Mouse (Mus musculus) right cerebral cortex, postnatal 25 days (tissue): ENCODE measurements around the gene Clpp.

ENCODE experiments used
- DNase-seq: peaks from one replicate; pipeline ENCODE4 v3.0.0; 2022

Gene Clpp

GRCm38 (mm10) chr17:56988921-56989430 is 1.1 kb upstream of the Clpp start:
- no peak for DNase-seq

GRCm38 (mm10) chr17:56989467-56990114 is 514 bp upstream of the Clpp start:
- no peak for DNase-seq

GRCm38 (mm10) chr17:56990966-56991365 is 861 bp downstream of the Clpp start:
- no peak for DNase-seq

GRCm38 (mm10) chr17:56995046-56995445 is 4.9 kb downstream of the Clpp start:
- no peak for DNase-seq

GRCm38 (mm10) chr17:56996506-56996905 is 6.4 kb downstream of the Clpp start:
- no peak for DNase-seq

GRCm38 (mm10) chr17:56997029-56997667 is 7.0 kb downstream of the Clpp start, which contains the start of gene Alkbh7:
Gene Alkbh7, plus strand, starts transcription at chr17:56997339.
- peak; percentile 94 for DNase-seq

- DNase-seq: no peak
These were observed 9.3 kb downstream of the Clpp start for GRCm38 (mm10) chr17:56999414-56999813.

GRCm38 (mm10) chr17:56999968-57000609 is 10.0 kb downstream of the Clpp start, which contains the start of gene Pspn:
Gene Pspn, minus strand, starts transcription at chr17:57000018.
- DNase-seq: no peak

GRCm38 (mm10) chr17:57001228-57001627 is 11.1 kb downstream of the Clpp start:
- no peak for DNase-seq

GRCm38 (mm10) chr17:57003994-57004393 is 13.9 kb downstream of the Clpp start:
- no peak for DNase-seq

- no peak for DNase-seq
These were observed 17.2 kb downstream of the Clpp start for GRCm38 (mm10) chr17:57007137-57007905.

GRCm38 (mm10) chr17:57010911-57011235 is 20.8 kb downstream of the Clpp start:
- no peak for DNase-seq

GRCm38 (mm10) chr17:57011236-57012141 is 21.4 kb downstream of the Clpp start, which contains the start of the genes Gtf2f1 and Gm17949:
Gene Gtf2f1, minus strand, starts transcription at chr17:57011288.
Gene Gm17949, plus strand, starts transcription at chr17:57011469.
- DNase-seq: peak; percentile 94

- DNase-seq: no peak
These were observed 22.2 kb downstream of the Clpp start for GRCm38 (mm10) chr17:57012245-57012795.

- no peak for DNase-seq
These were observed 29.6 kb downstream of the Clpp start for GRCm38 (mm10) chr17:57019693-57020092.

GRCm38 (mm10) chr17:57020960-57021359 is 30.9 kb downstream of the Clpp start:
- no peak for DNase-seq

- DNase-seq: no peak
These were observed 37.4 kb downstream of the Clpp start for GRCm38 (mm10) chr17:57027471-57027870.

- no peak for DNase-seq
These were observed 39.6 kb downstream of the Clpp start for GRCm38 (mm10) chr17:57029691-57030090.

- DNase-seq: no peak
These were observed 41.0 kb downstream of the Clpp start, which contains the start of gene Khsrp for GRCm38 (mm10) chr17:57030931-57031660. Gene Khsrp, minus strand, starts transcription at chr17:57031522.

GRCm38 (mm10) chr17:57031661-57032420 is 41.7 kb downstream of the Clpp start:
- peak; percentile 100 for DNase-seq
